Mouse (Mus musculus) c-Kit-positive CD71-negative TER-119-negative erythroid progenitor cells, embryonic 14.5 days (primary cell): ENCODE data around the gene Vegfc.

Experiments used
- DNase-seq: peaks from one replicate; pipeline ENCODE4 v3.0.0-alpha.2; 2013; ENCODE audit warnings: low read depth

The Vegfc gene

GRCm38 (mm10) chr8:54185927-54186326, 108.5 kb downstream of the Vegfc start:
- DNase-seq = no peak

- DNase-seq = no peak
Observed at GRCm38 (mm10) chr8:54216250-54216649, 138.8 kb downstream of the Vegfc start.

- DNase-seq = no peak
Observed at GRCm38 (mm10) chr8:54228801-54229204, 151.4 kb downstream of the Vegfc start.

GRCm38 (mm10) chr8:54230638-54231037, 153.2 kb downstream of the Vegfc start:
- no peak for DNase-seq

GRCm38 (mm10) chr8:54233316-54233715, 155.9 kb downstream of the Vegfc start:
- no peak for DNase-seq
